Mouse (Mus musculus) testis, adult 2 months (tissue): ENCODE data around the gene Ppp1r16b.

Experiments
- CTCF ChIP-seq: fragments of 200-500 bp; IDR thresholded peaks from 2 replicates; pipeline ENCODE4 v1.5.1; 2012; ENCODE audit warnings: low read depth, mild to moderate bottlenecking, inconsistent platforms, low read length, moderate library complexity; ENCODE audit not compliant: control insufficient read depth, insufficient read depth, insufficient replicate concordance
- POLR2A ChIP-seq: fragments of 200-500 bp; IDR thresholded peaks from 2 replicates; pipeline ENCODE4 v1.6.1; 2012; ENCODE audit warnings: low read depth, mild to moderate bottlenecking, inconsistent platforms, low read length, moderate library complexity; ENCODE audit not compliant: control insufficient read depth

GRCm38 (mm10) chr2:158717551-158718418 lies 52.6 kb downstream of the Ppp1r16b start:
- TF ChIP-seq CTCF (no peak), POLR2A (no peak)
